Mouse (Mus musculus) gastrocnemius, postnatal 14 days (tissue): ENCODE data around the gene Slf2. TPM values are rescaled to one million over a fixed set of nuclear protein-coding genes. Genes with fewer than 3 reads are reported as not detected.
A peak's percentile ranks its signal among the peaks of the same experiment; 100 is the strongest.

Experiments
- DNase-seq: peaks from one replicate; pipeline ENCODE4 v3.0.0; 2021; ENCODE audit warnings: mixed read lengths
- intact Hi-C: fragments of 180-260 bp; cut with DNase I; formaldehyde crosslinking; loops from one replicate; pipeline ENCODE4 v1.15.1; 2025; ENCODE audit warnings: low total_unique reads
- total RNA-seq, 2 experiments: library from RNA; stranded (reverse); gene quantifications; 2 replicates each; pipeline ENCODE4 v1.2.3; 2021

The Slf2 gene
- total RNA-seq, 2 experiments from 2014 or later: 13.5 to 15.9 TPM

GRCm38 (mm10) chr19:45003740-45004516 is 73.0 kb downstream of the Slf2 start:
- DNase-seq: no peak
- intact Hi-C loops: no loop called here

DNA sequence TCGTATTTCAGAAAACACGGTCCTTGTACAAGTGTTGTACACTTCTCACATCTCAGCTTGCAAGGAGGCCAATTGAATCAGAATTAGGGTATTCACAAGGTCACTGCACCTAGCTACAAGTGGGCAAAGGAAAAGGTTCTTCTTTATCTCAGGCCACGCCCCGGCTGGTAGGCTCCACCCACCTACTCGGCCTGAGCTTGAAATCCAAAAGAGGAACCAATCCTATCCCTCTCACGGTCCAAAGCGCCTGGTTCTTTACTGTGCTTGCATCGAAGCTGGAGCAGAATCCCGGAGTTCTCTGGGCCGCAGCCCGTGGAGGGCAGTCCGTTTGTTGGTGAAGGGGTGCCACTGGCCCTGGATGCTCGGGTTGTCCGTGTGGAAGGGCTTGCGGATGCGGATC is 74.5 kb downstream of the Slf2 start, which contains the start of gene Twnk:
Gene Twnk (plus strand): TSS at position 220 of the 400 bp plus-strand sequence.
- intact Hi-C loops: no loop called here
- DNase-seq: no peak

- intact Hi-C loops: no loop called here
Measured at GRCm38 (mm10) chr19:45005957-45006712, 75.2 kb downstream of the Slf2 start, which contains the start of gene Mrpl43. Gene Mrpl43, minus strand, starts transcription at chr19:45006442.

GRCm38 (mm10) chr19:45007021-45007420 is 76.1 kb downstream of the Slf2 start:
- intact Hi-C loops: no loop called here
- DNase-seq: no peak

More at GRCm38 (mm10) chr19:45005957-45006712, 75.2 kb downstream of the Slf2 start, which contains the start of gene Mrpl43:
- DNase-seq: peak; percentile 96

GRCm38 (mm10) chr19:45007425-45008191 is 76.7 kb downstream of the Slf2 start:
- intact Hi-C loops: no loop called here
- no peak for DNase-seq

GRCm38 (mm10) chr19:45010646-45011045 is 79.7 kb downstream of the Slf2 start:
- no peak for DNase-seq
- intact Hi-C loops: no loop called here

- no peak for DNase-seq
- intact Hi-C loops: loop anchor here (2.0 kb wide), 1 partner anchor 19 kb away; no protein-coding TSS in a partner anchor
Measured at GRCm38 (mm10) chr19:45012219-45012618, 81.3 kb downstream of the Slf2 start.

- no peak for DNase-seq
- intact Hi-C loops: loop anchor here (2.0 kb wide), 1 partner anchor 18 kb away; no protein-coding TSS in a partner anchor
Measured at GRCm38 (mm10) chr19:45012636-45013035, 81.7 kb downstream of the Slf2 start.

DNA sequence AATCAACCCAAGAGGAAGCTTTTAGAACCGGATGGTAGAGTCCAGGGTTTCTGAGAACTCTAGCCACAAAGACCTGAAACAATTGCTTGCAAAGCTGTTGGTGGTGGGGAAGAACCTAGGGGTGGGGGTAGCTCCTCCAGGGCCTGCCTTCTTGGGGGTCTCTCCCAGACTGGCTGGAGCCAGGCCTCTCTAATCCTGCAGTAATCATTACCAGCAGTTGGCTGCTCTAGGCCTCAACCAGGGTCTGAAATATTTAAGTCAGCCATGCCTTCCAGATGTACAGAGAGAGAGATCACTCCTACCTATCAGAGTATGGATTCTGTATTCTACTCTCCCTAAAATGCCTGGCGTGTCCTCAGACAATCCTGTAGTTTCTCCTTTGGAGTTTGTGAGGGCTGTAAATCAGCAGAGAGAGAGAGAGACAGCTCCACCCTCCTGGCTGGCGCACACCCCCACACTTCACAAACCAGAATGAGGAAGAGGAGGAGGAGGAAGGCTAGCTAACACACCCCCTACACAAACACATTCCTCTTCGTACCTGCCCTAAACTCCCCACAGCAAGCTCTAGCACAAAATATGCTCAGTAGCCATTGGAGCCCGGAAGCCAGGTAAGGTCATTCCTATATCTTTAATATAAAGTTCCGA is 82.8 kb downstream of the Slf2 start:
- DNase-seq: no peak
- intact Hi-C loops: loop anchor here (2.0 kb wide), 1 partner anchor 17 kb away; no protein-coding TSS in a partner anchor

DNA sequence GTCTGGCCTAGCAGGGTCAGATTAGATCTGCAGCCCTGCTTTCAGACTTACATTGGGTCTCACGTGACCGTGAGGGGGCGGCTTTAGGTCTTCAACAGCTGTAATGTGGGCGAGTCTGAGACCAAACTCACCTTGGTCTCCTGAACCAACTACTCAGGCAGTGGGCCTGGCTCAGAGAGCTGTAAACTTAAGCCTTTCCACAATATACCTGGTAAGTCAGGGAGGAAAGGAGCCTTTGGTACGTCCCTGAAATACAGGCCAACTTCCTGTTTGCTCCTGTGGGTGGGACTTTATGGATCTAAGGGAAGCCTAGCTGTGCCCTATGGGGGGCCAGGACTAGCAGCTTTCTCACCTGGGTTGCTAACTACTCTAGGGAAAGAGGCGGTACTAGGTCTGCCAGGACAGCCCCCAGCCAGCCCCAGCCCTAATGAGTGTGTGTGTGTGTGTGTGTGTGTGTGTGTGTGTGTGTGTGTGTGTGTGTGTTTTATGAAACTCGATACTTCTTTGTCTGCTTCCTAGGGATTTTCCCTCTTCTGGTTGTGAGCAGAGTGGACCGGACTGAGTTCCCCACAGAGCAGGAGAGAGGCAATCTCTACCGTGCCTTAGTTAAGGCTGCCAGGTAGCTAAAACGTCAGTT is 83.5 kb downstream of the Slf2 start, which contains the start of gene Lzts2:
Gene Lzts2 (plus strand): TSS at position 80 of the 637 bp plus-strand sequence.
- intact Hi-C loops: no loop called here
- no peak for DNase-seq

GRCm38 (mm10) chr19:45014981-45015402 is 84.0 kb downstream of the Slf2 start:
- intact Hi-C loops: no loop called here
- DNase-seq: peak; percentile 69

DNA sequence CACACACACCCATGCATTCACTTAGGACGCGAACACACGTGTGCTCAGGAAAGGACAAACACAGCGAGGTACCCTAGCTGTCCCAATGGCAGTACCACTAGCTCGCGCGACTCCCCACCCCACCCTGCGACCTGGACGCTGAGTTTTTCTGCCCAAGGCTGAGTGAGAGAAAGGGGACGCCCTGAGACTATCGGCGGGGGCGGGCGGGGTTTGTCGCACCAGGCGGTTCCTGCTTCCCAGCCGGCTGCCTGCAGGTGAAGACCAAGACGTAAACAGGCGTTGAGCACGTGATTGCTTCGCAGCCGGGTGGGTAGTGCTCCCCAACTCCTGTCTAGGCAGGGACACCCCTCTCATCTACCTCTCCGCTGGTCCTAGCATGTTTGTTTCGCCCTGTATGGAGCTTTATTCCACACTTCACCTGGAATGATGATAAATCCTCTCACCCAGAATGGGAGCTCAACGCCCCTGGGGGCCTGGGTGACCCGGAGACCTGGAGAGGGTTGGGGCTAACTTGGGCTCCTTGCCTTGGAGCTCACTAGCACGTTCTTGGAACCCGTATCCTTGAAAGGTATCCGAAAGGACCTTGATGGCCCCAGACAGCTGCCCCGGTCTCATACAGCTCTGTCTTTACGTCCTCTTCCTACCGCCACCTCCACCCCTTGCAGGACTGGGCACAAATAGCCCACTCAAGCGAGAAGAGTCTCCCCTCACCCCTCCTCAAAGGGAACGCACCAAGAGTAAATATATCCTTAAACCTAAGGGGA is 84.7 kb downstream of the Slf2 start:
- intact Hi-C loops: no loop called here
- DNase-seq: peak; percentile 65

GRCm38 (mm10) chr19:45016341-45017215 is 85.6 kb downstream of the Slf2 start:
- DNase-seq: peak; percentile 90
- intact Hi-C loops: no loop called here

DNA sequence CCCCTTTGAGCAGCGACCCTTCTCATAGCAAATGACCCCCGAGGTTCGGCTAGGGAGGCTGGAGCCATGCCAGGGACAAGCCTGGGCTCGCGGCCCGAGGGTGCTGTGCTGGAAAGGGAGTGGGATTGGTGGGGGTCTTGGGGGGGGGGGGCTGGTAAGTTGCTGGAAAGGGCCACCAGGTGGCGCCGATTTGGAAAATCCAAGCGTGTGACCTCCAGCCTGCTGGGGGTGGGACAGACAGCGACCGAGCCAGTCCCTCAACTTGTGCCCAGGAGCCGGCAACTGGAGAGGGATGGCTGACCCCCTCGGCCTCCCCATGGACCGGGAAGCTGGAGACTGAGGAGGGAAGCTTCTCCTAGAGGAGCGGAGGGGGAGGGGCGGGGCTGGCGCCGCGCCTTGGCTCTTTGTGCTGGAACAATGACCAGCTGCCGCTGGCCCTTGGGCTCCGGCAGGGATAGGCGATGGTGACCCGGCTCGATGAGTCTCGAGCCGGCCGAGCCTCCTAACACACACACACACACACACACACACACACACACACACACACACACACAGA is 86.3 kb downstream of the Slf2 start:
- intact Hi-C loops: no loop called here
- peak; percentile 91 for DNase-seq

- intact Hi-C loops: no loop called here
- DNase-seq: peak; percentile 91
Measured at GRCm38 (mm10) chr19:45017909-45018308, 87.0 kb downstream of the Slf2 start.

DNA sequence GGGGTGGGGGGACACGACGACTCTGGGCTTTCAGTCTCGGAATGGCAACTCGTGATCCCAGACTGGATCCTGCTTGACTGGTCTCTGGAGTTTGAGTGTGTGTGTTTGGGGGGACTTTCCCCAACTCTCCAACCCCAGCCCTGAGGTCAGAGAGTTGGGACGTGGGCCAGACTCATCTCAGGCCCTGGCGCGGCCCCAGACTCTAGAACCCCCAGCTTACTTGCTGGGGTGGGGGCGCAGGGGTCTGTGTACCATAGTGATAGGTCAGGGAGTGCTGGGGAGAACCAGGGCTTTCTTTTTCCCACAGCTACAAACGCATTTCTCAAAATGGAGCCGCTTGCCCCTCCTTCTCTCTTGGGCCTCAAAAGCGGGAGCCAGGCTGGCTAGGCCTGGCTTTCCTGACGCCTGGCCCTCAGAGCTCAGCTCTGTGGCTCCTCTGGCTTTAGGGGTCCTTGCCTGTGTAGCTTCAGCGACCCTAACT is 87.4 kb downstream of the Slf2 start:
- DNase-seq: no peak
- intact Hi-C loops: no loop called here
